Mouse (Mus musculus): ENCODE results near the gene Prdm1.

Gene Prdm1

GRCm38 (mm10) chr10:44456757-44457595 lies 71.3 kb downstream of the Prdm1 start:
- peak; percentile 24 for DNase-seq (ENCODE audit: low spot score)

- DNase-seq (ENCODE audit: low spot score): no peak
These were observed 73.5 kb downstream of the Prdm1 start for GRCm38 (mm10) chr10:44454753-44455152.

- DNase-seq (ENCODE audit: low spot score): no peak
These were observed 74.2 kb downstream of the Prdm1 start for GRCm38 (mm10) chr10:44454111-44454510.

GRCm38 (mm10) chr10:44450835-44451234 lies 77.5 kb downstream of the Prdm1 start:
- no peak for DNase-seq (ENCODE audit: low spot score)

- DNase-seq (ENCODE audit: low spot score): no peak
These were observed 78.2 kb downstream of the Prdm1 start for GRCm38 (mm10) chr10:44450108-44450507.

GRCm38 (mm10) chr10:44449666-44450065 lies 78.6 kb downstream of the Prdm1 start:
- no peak for DNase-seq (ENCODE audit: low spot score)

GRCm38 (mm10) chr10:44448165-44448564 lies 80.1 kb downstream of the Prdm1 start:
- DNase-seq (ENCODE audit: low spot score): no peak

- no peak for DNase-seq (ENCODE audit: low spot score)
These were observed 80.7 kb downstream of the Prdm1 start for GRCm38 (mm10) chr10:44447406-44448139.

GRCm38 (mm10) chr10:44447001-44447400 lies 81.3 kb downstream of the Prdm1 start:
- no peak for DNase-seq (ENCODE audit: low spot score)

GRCm38 (mm10) chr10:44444415-44444814 lies 83.9 kb downstream of the Prdm1 start:
- DNase-seq (ENCODE audit: low spot score): no peak

GRCm38 (mm10) chr10:44443696-44444095 lies 84.6 kb downstream of the Prdm1 start:
- no peak for DNase-seq (ENCODE audit: low spot score)

- no peak for DNase-seq (ENCODE audit: low spot score)
These were observed 88.6 kb downstream of the Prdm1 start for GRCm38 (mm10) chr10:44439732-44440131.

- no peak for DNase-seq (ENCODE audit: low spot score)
These were observed 90.7 kb downstream of the Prdm1 start for GRCm38 (mm10) chr10:44437614-44438013.

GRCm38 (mm10) chr10:44435956-44436355 lies 92.3 kb downstream of the Prdm1 start:
- no peak for DNase-seq (ENCODE audit: low spot score)

GRCm38 (mm10) chr10:44434702-44435181 lies 93.6 kb downstream of the Prdm1 start:
- no peak for DNase-seq (ENCODE audit: low spot score)

GRCm38 (mm10) chr10:44432235-44432634 lies 96.1 kb downstream of the Prdm1 start:
- no peak for DNase-seq (ENCODE audit: low spot score)

- peak; percentile 43 for DNase-seq (ENCODE audit: low spot score)
These were observed 96.6 kb downstream of the Prdm1 start for GRCm38 (mm10) chr10:44431689-44432088.

- no peak for DNase-seq (ENCODE audit: low spot score)
These were observed 99.0 kb downstream of the Prdm1 start for GRCm38 (mm10) chr10:44429177-44429888.

- DNase-seq (ENCODE audit: low spot score): peak; percentile 80
These were observed 100.4 kb downstream of the Prdm1 start for GRCm38 (mm10) chr10:44427891-44428361.

GRCm38 (mm10) chr10:44427426-44427825 lies 100.9 kb downstream of the Prdm1 start:
- DNase-seq (ENCODE audit: low spot score): no peak

GRCm38 (mm10) chr10:44425013-44425412 lies 103.3 kb downstream of the Prdm1 start:
- no peak for DNase-seq (ENCODE audit: low spot score)

GRCm38 (mm10) chr10:44421896-44422295 lies 106.4 kb downstream of the Prdm1 start:
- DNase-seq (ENCODE audit: low spot score): no peak

Measured in urinary bladder, postnatal 14 days (tissue).